Mouse (Mus musculus) heart, adult 8-10 months (tissue): ENCODE data around the gene Gm10639. TPM values are rescaled to one million over a fixed set of nuclear protein-coding genes. Genes with fewer than 3 reads are reported as not detected.
"Not testable (repeated sequence)": the region's sequence is repeated elsewhere in the genome, so short reads cannot be mapped to it uniquely, and the experiment has no call there.

Experiments used
- DNase-seq: peaks from one replicate; pipeline ENCODE4 v3.0.0; 2022; ENCODE audit warnings: low spot score
- total RNA-seq, 4 experiments: library from RNA; stranded (reverse); gene quantifications; 2 replicates each; pipeline ENCODE4 v1.2.4; 2022

Gene Gm10639
- total RNA-seq, 4 experiments from 2014 or later: 0.73 to 3.2 (median 2.0) TPM; not detected in 1

- DNase-seq: no peak
Measured at GRCm38 (mm10) chr9:78347004-78347403, 57.3 kb downstream of the Gm10639 start.

DNA sequence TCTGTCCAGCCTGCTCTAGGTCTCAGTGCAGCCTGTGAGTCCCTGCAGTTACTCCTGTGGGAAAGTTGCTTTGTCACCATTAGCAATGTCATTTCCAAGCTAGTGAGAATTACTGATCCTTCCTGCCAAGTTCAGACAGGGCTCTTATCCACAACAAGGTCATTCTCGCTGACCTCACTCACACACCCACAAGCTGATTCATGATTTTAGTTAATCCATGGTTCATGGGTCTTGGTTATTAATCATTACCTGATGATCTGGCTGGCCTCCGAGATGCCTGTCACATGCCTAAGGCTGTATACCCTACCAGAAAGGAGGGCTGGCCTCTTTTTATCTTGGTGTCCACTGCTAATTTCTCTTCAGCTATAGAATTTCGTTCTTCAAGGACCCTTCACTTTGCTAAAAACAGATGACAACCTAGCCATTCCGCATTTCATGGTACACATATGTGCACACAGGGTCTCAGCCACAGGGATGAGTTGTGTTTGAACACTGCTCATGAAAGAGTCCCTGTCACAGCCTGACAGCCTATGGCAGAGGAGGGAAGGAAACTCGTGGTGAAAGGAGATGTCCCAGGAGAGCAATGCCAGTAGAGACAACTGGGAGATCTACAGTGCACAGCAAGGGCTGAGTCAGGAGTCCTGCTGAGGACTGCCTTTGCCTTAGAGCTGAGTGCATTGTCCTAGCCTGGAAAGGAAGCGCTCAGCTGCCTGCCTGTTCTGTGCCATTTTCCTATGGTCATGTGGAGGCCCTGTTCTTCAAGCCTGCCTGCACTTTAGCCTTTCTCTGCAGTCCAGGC is 58.7 kb downstream of the Gm10639 start:
- DNase-seq: peak; percentile 10

DNA sequence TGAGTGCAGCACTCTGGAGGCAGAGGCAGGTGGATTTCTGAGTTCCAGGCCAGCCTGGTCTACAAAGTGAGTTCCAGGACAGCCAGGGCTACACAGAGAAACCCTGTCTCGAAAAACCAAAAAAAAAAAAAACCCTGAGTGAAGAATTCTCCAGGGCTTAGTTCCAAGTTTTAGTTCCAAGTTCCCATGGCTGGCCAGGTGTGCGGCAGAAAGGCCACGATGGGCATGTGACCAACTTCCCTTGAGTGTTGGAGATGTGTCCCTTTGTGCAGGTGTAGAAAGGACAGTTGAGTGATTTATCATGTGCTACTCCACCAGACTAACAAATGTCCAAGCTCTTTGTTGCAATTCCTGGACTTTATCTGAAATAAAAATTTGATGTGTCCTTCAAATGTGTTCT is 59.4 kb downstream of the Gm10639 start:
- DNase-seq: not testable (repeated sequence)

- DNase-seq: not testable (repeated sequence)
Measured at GRCm38 (mm10) chr9:78350007-78350406, 60.3 kb downstream of the Gm10639 start.

DNA sequence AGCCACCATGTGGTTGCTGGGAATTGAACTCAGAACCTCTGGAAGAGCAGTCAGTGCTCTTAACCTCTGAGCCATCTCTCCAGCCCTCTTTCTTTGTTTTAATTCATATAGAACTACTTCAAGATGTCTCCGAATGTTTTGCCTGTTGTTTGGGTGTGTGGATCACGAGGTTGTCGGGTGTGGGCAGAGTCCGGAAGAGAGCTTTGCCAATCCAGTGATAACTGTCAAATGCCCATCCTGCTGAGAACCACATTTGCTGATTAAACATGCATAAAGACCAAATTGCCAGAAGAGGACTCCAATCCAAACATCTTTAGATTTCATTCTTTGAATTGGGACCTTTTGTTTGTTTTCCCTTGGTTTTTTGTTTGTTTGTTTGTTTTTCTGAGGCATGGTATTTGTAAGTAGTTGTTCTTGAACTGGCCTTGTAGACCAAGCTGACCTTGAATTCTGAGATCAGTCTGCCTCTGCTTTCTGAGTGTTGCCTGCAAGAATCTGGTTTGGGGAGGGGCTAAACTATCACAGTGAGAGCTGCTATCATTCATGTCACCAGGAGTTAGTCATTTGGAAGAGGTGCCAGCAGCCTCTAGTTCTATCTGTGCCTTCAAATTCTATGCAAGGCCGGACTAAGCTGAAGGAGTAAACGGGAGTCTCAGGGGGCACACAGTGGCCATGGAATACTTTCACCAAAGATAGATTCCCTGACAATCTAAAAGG is 61.9 kb downstream of the Gm10639 start:
- no peak for DNase-seq

Other genes starting within 250 kb of the Gm10639 start
- not detected for gene Gcm1, start 238.0 kb upstream of the Gm10639 start, total RNA-seq
- 10 to 100 TPM; 30.9 to 50.6 (median 45.5) TPM for gene Fbxo9, start 180.9 kb upstream of the Gm10639 start, total RNA-seq
- 10 to 100 TPM; 12.7 to 14.3 (median 13.3) TPM for gene Ick, start 180.7 kb upstream of the Gm10639 start, total RNA-seq
- 100 to 1,000 TPM; 108 to 158 (median 147) TPM for gene Gsta4, start 107.1 kb upstream of the Gm10639 start, total RNA-seq
- 10 to 100 TPM in 2 of 4 experiments, 1 to 10 TPM in 2; 2.9 to 17.3 (median 7.6) TPM for gene Gsta1, start 59.3 kb upstream of the Gm10639 start, total RNA-seq
- gene Gm3776, start 32.8 kb upstream of the Gm10639 start, total RNA-seq: 1 to 10 TPM in 3 of 4 experiments, under 1 TPM in 1; 0.43 to 6.3 (median 2.7) TPM
- gene Omt2a, start 24.9 kb downstream of the Gm10639 start, total RNA-seq: not detected
- not detected for gene Omt2b, start 37.7 kb downstream of the Gm10639 start, total RNA-seq
- 1 to 10 TPM; 1.4 to 4.4 (median 2.6) TPM for gene Gsta2, start 65.9 kb downstream of the Gm10639 start, total RNA-seq
- not detected for gene Dppa5a, start 78.3 kb downstream of the Gm10639 start, total RNA-seq
- not detected for gene Ooep, start 88.8 kb downstream of the Gm10639 start, total RNA-seq
- gene Ddx43, start 105.9 kb downstream of the Gm10639 start, total RNA-seq: not detected
- under 1 TPM; 0.16 to 0.44 (median 0.28) TPM for gene Cgas, start 153.3 kb downstream of the Gm10639 start, total RNA-seq
- 10 to 100 TPM; 23.6 to 29.9 (median 27.6) TPM for gene Mto1, start 158.3 kb downstream of the Gm10639 start, total RNA-seq
- not detected for gene Gm17324, start 158.9 kb downstream of the Gm10639 start, total RNA-seq
- gene Eef1a1, start 199.2 kb downstream of the Gm10639 start, total RNA-seq: 100 to 1,000 TPM; 830 to 950 (median 884) TPM